Mouse (Mus musculus): ENCODE measurements around the gene Phactr2. TPM values are rescaled to one million over a fixed set of nuclear protein-coding genes. Genes with fewer than 3 reads are reported as not detected.

The Phactr2 gene
- polyA plus RNA-seq, 1 experiment = 33.5 TPM

DNA sequence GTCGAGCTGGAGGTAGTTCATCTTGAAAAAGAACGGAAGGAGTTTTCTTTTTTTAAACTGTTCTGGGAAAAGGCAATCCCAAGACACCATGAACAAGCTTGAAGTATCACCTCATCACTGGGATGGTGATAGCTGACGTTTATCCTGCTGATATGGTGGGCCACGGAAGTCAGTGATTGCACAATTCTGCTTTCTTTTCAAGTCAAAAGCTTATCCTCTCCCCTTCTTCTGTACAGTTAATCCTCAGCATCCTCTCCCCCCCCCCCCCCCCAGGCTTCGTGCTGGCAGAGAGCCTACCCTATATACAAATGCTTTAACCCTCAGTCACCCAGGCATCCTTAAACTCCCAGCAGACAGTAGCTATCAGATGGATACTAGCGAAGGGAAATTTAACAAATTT is 228.5 kb downstream of the Phactr2 start:
- H3K4me1 ChIP-seq (ENCODE audit: control insufficient read depth, insufficient read depth, low read length) = no peaks in the 10 kb centered on the region
- TF ChIP-seq POLR2A (IDR thresholded peaks at IDR 0.05; ENCODE audit: borderline replicate concordance, extremely low read depth, low read depth, low read length) (no peak), CTCF (IDR thresholded peaks at IDR 0.05; ENCODE audit: insufficient read depth, low read length) (no peak)
- 57% methylated on average over 5 of the region's 6 CpGs for WGBS
- DNase-seq = no peak
- no peak overlapping the region for H3K4me3 ChIP-seq (replicated peaks; ENCODE audit: extremely low read depth, low read depth, low read length)

DNA sequence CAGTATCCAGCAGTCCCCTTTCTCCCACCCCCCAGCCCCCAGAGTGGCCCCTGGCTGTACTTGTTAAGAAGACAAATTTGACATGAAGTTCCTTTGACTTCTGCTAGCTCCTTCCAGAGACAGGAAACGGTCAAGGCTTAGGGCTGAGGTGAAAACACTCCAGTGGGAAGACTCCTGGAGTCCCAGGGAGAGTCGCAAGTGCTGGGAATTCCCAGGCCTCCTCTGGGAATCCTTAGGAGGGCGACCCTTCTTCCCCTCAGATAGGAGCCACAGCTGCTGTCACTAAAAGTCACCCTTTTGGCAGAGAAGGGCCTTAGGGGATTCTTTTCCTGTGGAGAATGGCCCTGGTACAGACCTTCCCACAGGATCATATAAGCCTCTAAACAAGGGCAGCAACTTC is 230.0 kb downstream of the Phactr2 start:
- WGBS = 53% methylated on average over 3 of the region's 3 CpGs
- no peaks in the 10 kb centered on the region for H3K4me1 ChIP-seq (ENCODE audit: control insufficient read depth, insufficient read depth, low read length)
- no peak for DNase-seq

DNA sequence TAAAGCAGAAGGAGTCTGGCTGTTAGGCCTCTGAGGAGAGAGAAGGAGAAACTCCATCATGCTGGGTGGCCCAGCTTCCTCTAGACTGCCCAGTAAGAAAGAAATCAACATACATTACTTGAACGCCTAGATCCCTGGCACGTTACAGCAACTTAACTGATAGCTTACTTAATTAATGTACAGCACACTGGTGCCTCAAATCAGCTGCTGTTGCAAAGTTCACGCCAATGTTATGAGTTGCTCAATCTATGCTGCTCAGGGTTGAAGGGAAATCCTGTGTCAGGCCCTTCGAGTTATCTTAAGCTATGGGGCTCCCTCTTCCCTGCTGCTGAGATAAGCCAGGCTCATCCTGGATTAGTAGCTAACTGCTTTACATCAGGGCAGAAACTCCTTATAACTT is 233.8 kb downstream of the Phactr2 start:
- Histone ChIP-seq H3K4me3 (replicated peaks; ENCODE audit: extremely low read depth, low read depth, low read length) (no peak overlapping the region), H3K4me1 (ENCODE audit: control insufficient read depth, insufficient read depth, low read length) (no peaks in the 10 kb centered on the region)
- no peak for DNase-seq
- TF ChIP-seq POLR2A (IDR thresholded peaks at IDR 0.05; ENCODE audit: borderline replicate concordance, extremely low read depth, low read depth, low read length) (no peak), CTCF (IDR thresholded peaks at IDR 0.05; ENCODE audit: insufficient read depth, low read length) (no peak)
- WGBS = 51% methylated on average over 4 of the region's 4 CpGs

More for the DNA sequence above, 230.0 kb downstream of the Phactr2 start:
- H3K4me3 ChIP-seq (replicated peaks; ENCODE audit: extremely low read depth, low read depth, low read length) = no peak overlapping the region
- no peak for TF ChIP-seq CTCF (IDR thresholded peaks at IDR 0.05; ENCODE audit: insufficient read depth, low read length)
- no peak for TF ChIP-seq POLR2A (IDR thresholded peaks at IDR 0.05; ENCODE audit: borderline replicate concordance, extremely low read depth, low read depth, low read length)

DNA sequence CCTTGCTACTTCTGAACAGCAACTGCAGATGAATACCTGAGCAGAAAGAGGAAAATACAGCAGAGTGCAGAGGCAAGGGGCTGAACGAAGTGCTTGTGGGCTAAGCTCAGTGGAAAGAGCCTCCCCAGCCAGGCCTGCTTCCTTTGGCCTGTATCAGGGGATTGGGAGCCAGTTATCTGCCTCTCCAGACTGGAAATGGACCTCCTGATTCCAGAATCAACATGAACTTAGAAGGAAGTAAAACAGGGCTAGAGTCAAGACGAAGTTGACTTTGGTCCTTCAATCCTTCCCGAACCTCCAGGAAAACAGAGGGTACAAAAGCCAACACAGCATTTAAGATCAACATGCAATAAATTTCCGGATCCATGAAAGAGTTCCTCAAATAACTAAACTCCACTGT is 236.0 kb downstream of the Phactr2 start:
- no peak overlapping the region for H3K4me3 ChIP-seq (replicated peaks; ENCODE audit: extremely low read depth, low read depth, low read length)
- TF ChIP-seq CTCF (IDR thresholded peaks at IDR 0.05; ENCODE audit: insufficient read depth, low read length) = no peak
- no peak for TF ChIP-seq POLR2A (IDR thresholded peaks at IDR 0.05; ENCODE audit: borderline replicate concordance, extremely low read depth, low read depth, low read length)
- no peaks in the 10 kb centered on the region for H3K4me1 ChIP-seq (ENCODE audit: control insufficient read depth, insufficient read depth, low read length)
- 81% methylated on average over 4 of the region's 4 CpGs for WGBS
- no peak for DNase-seq

DNA sequence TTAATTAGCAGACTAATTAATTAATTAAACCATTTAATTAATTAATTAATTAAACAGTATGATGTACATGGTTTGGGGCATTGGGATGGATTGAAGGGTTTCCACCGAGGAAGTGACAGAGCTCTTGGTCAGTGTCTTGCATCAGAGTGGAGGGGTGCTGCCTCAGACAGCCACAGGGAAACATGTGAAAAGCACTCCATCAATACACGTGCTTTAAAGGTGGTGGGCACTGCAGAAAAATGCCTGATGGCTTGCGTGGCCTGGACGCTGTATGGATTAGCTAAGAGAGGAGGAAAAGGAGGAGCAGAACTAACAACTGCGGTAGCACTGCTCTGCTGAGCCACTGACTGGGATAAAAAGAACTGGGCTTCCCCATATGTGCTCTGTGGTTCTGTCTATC is 237.3 kb downstream of the Phactr2 start:
- no peak for TF ChIP-seq CTCF (IDR thresholded peaks at IDR 0.05; ENCODE audit: insufficient read depth, low read length)
- TF ChIP-seq POLR2A (IDR thresholded peaks at IDR 0.05; ENCODE audit: borderline replicate concordance, extremely low read depth, low read depth, low read length) = no peak
- DNase-seq = no peak
- no peaks in the 10 kb centered on the region for H3K4me1 ChIP-seq (ENCODE audit: control insufficient read depth, insufficient read depth, low read length)
- no peak overlapping the region for H3K4me3 ChIP-seq (replicated peaks; ENCODE audit: extremely low read depth, low read depth, low read length)
- WGBS = 95% methylated on average over 5 of the region's 5 CpGs

DNA sequence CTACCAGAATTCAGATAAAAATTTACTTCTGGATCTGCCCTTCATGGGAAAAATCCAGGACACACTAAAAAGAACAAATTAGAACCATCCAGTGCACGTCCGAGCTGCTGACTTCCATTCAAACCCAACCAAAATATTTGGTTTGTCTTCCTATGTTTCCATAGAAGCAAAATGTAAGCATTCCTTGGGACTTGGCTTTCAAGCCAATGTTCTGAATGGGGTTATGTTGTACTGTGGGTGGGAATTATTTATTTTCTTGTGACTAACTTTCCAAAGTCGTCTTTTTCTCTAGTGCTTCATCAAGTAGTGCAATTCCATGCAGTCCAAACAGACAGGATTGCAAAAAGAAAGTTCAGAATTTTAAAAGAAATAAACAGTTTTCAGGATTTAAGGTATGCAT is 239.7 kb downstream of the Phactr2 start:
- H3K4me3 ChIP-seq (replicated peaks; ENCODE audit: extremely low read depth, low read depth, low read length) = no peak overlapping the region
- no peak for TF ChIP-seq CTCF (IDR thresholded peaks at IDR 0.05; ENCODE audit: insufficient read depth, low read length)
- no peak for TF ChIP-seq POLR2A (IDR thresholded peaks at IDR 0.05; ENCODE audit: borderline replicate concordance, extremely low read depth, low read depth, low read length)
- 45% methylated on average over 3 of the region's 3 CpGs for WGBS
- no peak for DNase-seq
- no peaks in the 10 kb centered on the region for H3K4me1 ChIP-seq (ENCODE audit: control insufficient read depth, insufficient read depth, low read length)

DNA sequence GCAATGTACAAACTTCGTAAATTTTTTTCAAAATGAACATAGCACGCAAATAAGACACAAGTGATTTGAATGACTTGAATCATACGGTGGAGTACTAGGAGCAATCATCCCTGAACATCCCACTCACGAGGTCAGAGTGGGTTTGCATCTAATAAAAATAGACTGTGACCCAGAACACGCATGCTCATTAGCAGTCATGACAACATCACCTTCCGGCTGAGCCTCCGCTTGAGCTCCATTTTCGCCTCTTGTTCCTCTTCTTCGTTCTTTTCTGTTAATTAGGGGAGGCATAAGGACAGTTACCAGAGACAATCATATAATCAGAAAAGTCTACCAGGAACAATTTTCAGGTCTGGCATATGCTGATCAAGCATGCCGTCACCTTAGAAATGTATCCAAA is 240.3 kb downstream of the Phactr2 start:
- DNase-seq = no peak
- no peak overlapping the region for H3K4me3 ChIP-seq (replicated peaks; ENCODE audit: extremely low read depth, low read depth, low read length)
- TF ChIP-seq CTCF (IDR thresholded peaks at IDR 0.05; ENCODE audit: insufficient read depth, low read length) = no peak
- no peak for TF ChIP-seq POLR2A (IDR thresholded peaks at IDR 0.05; ENCODE audit: borderline replicate concordance, extremely low read depth, low read depth, low read length)
- 89% methylated on average over 10 of the region's 10 CpGs for WGBS
- H3K4me1 ChIP-seq (ENCODE audit: control insufficient read depth, insufficient read depth, low read length) = no peaks in the 10 kb centered on the region

DNA sequence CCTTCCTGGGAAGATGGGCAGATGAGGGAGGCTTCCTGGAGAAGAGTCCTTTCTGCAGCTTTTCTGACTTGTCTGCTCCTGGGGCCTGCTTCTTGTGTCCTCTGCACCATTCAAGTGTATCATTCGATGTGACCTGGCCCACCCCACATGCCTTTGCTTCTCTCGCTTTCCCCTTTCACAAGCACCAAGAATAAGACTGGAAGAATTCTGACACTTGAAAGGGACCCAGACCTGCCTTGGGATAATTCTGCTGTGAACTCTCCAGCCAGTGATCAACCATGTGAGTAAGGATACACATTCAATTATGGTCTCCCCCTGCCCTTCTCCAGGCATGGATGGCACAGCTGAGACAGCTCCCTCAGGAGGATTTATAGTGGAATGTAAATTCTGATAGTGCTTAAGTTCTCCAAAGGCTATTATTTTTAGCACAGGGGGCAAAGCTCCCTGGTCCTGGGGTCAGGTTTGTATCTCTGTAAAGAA is 241.0 kb downstream of the Phactr2 start:
- DNase-seq = no peak
- Histone ChIP-seq H3K4me1 (ENCODE audit: control insufficient read depth, insufficient read depth, low read length) (no peaks in the 10 kb centered on the region), H3K4me3 (replicated peaks; ENCODE audit: extremely low read depth, low read depth, low read length) (no peak overlapping the region)
- TF ChIP-seq POLR2A (IDR thresholded peaks at IDR 0.05; ENCODE audit: borderline replicate concordance, extremely low read depth, low read depth, low read length) (no peak), CTCF (IDR thresholded peaks at IDR 0.05; ENCODE audit: insufficient read depth, low read length) (no peak)
- WGBS = 78% methylated on average over 2 of the region's 2 CpGs

DNA sequence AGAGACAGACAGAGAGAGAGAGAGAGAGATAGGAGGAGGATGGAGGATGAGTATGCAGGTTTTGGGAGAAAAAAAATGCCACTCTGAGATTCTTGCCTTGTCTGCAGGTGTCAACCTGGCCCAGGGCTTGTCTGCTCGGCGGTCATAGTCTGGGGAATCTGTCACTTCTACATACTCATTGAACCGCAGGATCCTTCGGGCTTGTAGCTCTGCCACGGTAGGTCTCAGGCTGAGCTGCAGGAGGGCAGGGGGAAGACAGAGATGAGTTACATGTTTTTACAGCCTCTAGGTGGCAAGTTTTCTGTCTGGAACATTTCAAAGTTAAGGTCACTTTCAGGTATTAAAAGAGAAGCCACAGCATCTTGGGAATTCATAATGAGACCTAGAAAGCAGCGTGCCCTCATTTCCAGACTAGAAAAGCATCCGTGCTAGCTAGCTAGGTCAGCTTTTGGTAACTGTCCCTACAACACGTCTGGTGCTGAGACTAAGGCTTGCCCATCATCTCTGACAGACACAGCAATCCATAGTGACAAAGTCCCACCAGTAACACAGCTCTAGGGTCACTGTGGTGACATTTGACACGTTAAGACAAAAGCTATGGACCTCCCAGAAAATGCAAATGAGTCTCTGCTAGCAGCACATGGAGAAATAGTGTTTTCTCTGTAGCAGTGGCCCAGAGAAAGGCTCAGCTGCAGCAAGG is 241.6 kb downstream of the Phactr2 start:
- H3K4me1 ChIP-seq (ENCODE audit: control insufficient read depth, insufficient read depth, low read length) = no peaks in the 10 kb centered on the region
- H3K4me3 ChIP-seq (replicated peaks; ENCODE audit: extremely low read depth, low read depth, low read length) = no peak overlapping the region
- TF ChIP-seq CTCF (IDR thresholded peaks at IDR 0.05; ENCODE audit: insufficient read depth, low read length) (no peak), POLR2A (IDR thresholded peaks at IDR 0.05; ENCODE audit: borderline replicate concordance, extremely low read depth, low read depth, low read length) (no peak)
- DNase-seq = no peak
- WGBS = 78% methylated on average over 9 of the region's 9 CpGs

DNA sequence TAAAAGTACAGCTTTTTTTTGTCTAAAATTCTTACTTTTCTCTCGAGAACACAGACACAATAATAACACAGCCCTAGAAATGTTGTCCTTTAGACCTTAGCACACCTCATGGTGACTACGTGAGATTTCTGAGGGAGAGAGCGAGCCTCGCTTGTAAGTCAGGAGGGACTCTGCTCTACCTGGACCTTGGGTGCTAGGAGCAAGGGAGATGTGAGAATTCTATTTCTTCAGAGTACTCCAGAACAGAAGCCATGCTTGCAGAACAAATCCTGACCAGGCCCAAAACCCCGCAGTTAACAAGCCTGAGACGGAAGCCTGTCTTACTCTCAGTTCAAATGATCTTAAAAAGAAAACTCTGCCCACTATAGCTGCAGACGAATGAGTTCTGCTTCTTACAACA is 243.5 kb downstream of the Phactr2 start:
- Histone ChIP-seq H3K4me3 (replicated peaks; ENCODE audit: extremely low read depth, low read depth, low read length) (no peak overlapping the region), H3K4me1 (ENCODE audit: control insufficient read depth, insufficient read depth, low read length) (no peaks in the 10 kb centered on the region)
- DNase-seq = no peak
- no peak for TF ChIP-seq POLR2A (IDR thresholded peaks at IDR 0.05; ENCODE audit: borderline replicate concordance, extremely low read depth, low read depth, low read length)
- TF ChIP-seq CTCF (IDR thresholded peaks at IDR 0.05; ENCODE audit: insufficient read depth, low read length) = no peak
- 93% methylated on average over 7 of the region's 7 CpGs for WGBS
